Mouse (Mus musculus) mature B cell (primary cell): Measurements from ENCODE around the gene Bpi.

Experiments
- in situ Hi-C: fragments of 300-500 bp; cut with MboI; formaldehyde crosslinking; loops from 2 replicates; pipeline ENCODE4 v1.14.3; 2019

Gene Bpi

GRCm38 (mm10) chr2:158242170-158242896 is 15.6 kb upstream of the Bpi start:
- in situ Hi-C loops = no loop called here

DNA sequence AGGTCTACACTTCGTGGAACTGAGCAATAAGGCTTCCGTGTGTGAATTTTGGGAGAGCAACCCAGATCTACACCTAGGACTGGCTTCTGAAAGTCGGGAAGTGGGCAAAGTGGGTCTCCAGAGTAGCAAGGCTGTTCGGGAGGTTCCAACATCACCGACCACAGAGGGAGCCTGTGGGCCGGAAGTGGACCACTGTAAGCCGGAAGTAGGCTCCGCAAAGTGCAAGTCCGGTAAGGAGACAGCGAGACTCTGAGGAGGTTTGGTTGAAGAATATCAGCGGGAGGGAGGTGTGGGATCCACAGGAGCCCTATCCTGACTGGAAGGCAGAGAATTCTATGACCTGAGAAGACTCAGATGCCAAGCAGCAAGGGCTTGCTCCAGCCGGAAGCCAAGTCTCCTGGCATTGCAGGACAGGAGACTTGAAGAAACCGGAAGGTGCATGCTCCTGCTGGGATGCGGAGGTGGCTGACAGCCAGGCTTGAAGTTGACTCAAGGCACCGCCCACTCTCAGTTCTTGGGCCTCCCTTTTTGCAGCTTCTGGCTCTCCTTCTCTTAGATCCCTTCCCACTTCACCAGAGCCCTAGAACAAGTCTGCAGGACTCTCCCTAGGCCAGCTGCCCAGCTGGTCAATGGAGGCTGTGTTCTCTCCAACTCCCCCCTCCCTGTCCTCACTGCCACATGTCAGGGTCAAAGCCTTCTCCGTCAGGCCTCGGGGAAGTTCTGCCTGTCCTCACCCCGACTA is 14.6 kb upstream of the Bpi start:
- in situ Hi-C loops = no loop called here

DNA sequence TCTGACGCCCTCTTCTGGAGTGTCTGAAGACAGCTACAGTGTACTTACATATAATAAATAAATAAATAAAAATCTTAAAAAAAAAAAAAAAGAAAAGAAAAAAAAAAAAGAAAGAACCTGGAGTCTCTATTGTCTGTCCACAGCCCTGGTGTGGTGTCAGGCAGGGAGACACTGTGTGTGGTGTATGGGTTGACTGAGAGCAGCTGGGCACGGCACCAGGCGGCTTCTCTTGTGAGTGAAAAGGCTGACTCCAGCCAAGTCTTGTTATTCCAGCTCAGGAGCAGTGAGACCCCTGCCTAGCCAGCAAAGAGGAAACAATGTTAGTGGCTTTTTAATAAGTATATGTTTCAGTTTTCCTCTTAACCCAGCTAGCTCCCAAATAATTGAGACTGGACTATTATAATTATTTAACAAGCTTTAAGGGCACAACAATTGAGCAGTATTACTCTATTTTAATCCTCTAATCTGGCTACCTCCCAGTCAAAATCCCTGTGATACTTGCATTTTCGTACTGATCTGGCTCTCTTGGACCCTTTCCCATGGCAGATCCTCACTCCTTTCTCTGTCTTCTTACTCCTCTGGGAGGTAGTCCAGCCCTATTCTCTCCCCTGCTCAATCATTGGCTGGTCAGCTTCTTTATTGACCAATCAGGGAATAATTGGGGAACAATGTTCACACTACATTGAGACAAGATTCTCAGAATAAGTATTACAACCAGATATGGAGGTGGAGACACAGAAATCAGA is 12.6 kb upstream of the Bpi start:
- in situ Hi-C loops = no loop called here

DNA sequence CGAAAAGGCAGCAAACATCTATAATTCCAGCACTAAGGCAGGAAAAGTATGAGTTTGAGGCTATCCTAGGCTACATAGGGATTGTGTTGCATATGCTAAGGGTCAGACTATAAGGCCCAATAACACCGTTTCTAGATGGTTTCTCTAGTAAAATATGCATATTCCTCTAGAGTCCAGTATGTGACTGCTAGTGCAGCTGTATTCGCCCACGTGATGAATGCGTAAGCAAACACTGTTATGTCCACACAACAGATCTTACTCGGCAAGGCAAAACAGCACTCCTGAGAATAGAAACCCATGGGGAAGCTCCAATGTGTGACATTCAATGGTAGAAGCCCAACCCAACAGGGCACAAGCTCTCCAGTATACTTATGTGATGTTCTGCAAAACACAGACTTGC is 10.0 kb upstream of the Bpi start:
- in situ Hi-C loops = no loop called here

GRCm38 (mm10) chr2:158248318-158248717 is 9.6 kb upstream of the Bpi start:
- in situ Hi-C loops = no loop called here

DNA sequence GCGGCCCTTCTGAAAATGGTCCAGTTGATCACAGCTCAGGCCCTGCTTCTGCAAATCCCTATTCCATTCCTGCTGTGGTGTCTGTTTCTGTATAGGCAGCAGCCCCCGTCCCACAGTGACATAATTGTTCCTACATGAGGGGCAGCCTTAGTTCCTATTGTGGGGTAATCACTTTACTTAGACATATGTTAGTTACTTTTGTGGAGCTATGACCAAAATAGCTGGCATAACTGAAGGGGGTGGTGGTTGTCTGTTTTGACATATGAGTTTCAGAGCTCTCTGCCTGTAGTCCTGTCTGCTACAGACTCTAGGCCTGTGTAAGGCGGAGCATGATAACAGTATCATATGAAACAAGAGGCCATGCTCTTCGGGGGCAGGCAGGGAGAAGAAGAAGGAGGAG is 7.3 kb upstream of the Bpi start:
- in situ Hi-C loops = no loop called here

GRCm38 (mm10) chr2:158253806-158254205 is 4.1 kb upstream of the Bpi start:
- in situ Hi-C loops = no loop called here

- in situ Hi-C loops = no loop called here
These were observed 1.0 kb upstream of the Bpi start for GRCm38 (mm10) chr2:158256894-158257293.

DNA sequence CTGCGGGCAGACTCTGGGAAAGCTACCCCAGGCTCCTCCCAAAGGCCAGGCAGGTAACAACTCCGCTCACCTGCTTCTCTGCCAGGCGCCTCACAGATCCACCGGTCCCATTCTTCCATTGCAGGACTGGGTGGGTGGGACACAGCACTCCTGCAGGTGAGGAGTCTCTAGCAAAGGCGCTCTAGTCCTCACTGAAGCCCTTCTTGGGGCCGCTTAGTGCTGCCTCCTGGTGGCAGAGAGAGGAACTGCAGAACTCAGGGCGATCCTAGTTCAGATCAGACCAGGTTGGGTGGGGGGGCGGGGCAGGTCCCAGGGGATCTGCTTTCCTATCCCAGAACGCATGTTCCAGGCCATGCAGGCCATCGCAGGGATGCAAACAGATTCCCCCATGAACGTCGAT is 887 bp downstream of the Bpi start:
- in situ Hi-C loops = no loop called here

- in situ Hi-C loops = no loop called here
These were observed 1.6 kb downstream of the Bpi start for GRCm38 (mm10) chr2:158259498-158259897.

DNA sequence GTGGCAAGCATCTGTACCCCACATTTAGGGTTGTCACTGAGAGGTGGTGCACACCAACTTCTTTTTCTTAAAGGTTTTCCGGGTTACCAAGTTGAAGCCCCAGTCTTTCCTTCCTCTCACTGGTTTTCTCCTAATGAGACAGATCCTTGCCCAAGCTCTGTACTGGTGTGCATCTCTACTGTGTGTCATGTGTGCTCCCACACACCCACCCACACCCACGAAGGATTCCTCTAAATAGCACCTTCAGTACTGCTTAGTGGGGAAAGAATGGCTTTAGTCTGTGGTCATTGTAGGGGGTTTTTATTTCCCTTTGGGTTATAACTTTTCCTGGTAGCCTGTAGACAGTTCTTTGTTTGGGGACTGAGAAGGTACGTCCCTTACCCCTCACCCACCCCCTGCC is 7.0 kb downstream of the Bpi start:
- in situ Hi-C loops = no loop called here

- in situ Hi-C loops = no loop called here
These were observed 12.1 kb downstream of the Bpi start for GRCm38 (mm10) chr2:158270017-158270416.

DNA sequence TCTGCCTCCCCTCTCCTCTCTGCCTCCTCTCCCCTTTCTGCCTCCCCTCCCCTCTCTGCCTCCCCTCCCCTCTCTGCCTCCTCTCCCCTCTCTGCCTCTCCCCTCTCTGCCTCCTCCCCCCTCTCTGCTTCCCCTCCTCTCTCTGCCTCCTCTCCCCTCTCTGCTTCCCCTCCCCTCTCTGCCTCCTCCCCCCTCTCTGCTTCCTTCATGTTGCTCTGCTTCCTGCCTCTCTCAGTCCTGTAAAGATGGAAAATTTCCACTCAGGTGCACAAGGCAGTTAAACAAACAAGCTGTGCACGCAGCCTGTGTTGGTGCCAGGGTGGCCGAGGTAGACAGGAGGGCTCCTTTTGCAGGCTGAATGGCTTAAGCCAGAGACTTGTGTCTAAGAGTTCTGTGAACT is 15.8 kb downstream of the Bpi start:
- in situ Hi-C loops = no loop called here

DNA sequence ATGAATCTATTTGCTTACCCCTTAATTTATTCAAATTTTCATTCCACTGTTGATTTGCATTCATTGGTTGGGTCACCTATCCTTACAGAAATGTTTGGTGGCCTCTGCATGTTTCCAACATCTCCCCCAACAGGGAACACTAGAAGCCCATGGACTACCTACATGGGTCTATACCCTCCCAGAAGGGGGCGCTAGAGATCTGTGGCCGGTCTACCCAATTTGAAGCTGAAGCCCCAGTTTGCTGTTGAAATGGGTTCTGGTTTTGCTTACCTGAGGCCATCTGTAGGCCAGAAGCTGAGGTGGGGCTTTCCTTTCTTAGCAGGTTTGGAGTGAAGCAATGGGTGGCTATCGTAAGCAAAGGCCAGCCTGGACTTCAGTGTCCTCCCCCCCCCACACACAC is 17.5 kb downstream of the Bpi start:
- in situ Hi-C loops = no loop called here

- in situ Hi-C loops = no loop called here
These were observed 17.9 kb downstream of the Bpi start for GRCm38 (mm10) chr2:158275811-158276210.

DNA sequence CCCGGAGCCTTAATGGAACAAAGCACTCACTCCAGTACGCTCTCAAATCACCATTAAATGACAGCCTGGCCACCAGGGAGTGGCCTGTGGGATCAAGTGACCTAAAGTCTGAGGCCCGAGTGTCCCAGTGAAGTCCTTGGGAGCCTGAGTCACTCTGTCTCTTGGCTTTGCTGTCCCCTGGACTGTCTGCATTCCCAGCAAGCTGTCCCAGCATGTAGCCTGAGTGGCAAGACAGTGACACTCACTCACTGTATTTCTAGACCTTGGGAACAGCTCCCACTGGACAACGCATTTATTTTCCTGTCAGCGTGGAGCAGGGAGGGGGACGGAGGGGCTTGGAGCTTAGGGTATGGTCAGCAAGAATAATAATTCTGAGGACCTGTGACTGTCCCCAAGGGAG is 18.6 kb downstream of the Bpi start:
- in situ Hi-C loops = no loop called here

GRCm38 (mm10) chr2:158276878-158277277 is 19.0 kb downstream of the Bpi start:
- in situ Hi-C loops = no loop called here

DNA sequence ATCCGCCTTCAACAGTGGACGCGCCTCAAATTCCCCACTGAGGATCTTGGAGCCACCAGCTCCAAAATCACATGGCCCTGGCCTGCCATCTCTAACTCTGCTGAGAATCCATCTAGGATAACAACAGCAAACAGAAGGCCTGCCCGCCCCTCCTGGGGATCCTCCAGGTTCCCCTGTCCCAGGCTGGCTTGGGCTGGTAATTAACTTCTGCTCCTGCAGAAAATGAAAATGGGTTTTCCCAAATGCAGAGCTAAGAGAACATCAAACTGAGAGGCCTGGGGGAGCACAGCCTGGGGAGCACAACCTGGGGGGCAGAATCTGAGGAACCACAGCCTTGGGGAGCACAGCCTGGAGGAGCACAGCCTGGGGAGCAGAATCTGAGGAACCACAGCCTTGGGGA is 21.8 kb downstream of the Bpi start:
- in situ Hi-C loops = no loop called here

- in situ Hi-C loops = no loop called here
These were observed 23.8 kb downstream of the Bpi start for GRCm38 (mm10) chr2:158281497-158282205.

GRCm38 (mm10) chr2:158283136-158283535 is 25.2 kb downstream of the Bpi start:
- in situ Hi-C loops = no loop called here

DNA sequence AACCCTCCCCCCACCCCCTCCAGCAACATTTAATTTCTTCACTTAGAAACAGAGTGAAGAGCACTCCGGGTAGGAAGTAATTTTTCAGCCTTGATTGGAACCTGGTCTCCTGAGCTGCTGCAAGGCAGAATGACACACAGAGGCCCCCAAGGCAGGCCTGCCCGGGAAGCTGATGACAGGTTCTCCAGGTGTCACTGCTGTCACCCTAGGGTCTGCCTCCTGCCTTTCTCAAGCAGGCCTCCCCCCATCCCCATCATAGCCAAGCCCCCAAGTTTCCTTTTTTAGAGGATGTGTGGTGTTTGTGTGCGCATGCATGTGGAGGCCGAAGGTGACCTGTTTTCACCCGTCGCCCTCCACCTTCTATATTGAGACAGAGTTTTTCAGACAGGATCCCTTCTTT is 25.9 kb downstream of the Bpi start:
- in situ Hi-C loops = no loop called here

DNA sequence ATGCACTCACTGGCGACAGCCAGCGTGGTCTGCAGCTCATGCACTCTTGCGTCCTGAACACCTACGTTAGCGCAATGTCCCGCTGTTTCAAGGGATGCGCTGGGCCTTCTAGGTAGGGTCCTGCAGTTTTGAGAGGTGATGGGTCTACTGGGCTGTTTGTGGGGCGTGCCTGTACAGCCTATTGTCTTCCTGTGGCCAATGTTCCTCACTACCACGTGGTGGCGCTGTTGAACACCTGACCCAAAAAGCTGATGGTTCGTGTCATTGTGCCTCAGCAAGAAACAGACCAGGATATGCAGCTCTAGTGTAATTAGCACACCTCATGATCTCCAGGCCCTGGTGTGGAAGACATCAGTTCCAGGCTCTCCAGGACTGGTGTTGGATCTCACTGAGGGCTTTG is 26.7 kb downstream of the Bpi start:
- in situ Hi-C loops = no loop called here
